Mouse (Mus musculus) hindbrain, postnatal 0 days (tissue): Measurements from ENCODE around the gene Dpy19l3. TPM values are rescaled to one million over a fixed set of nuclear protein-coding genes. Genes with fewer than 3 reads are reported as not detected.

Experiments used
- ATAC-seq: fragments of 200-750 bp; cut with Nextera tagmentation; 2 replicates; pipeline ENCODE4 v1.8.0; 2017; ENCODE audit warnings: mild to moderate bottlenecking, moderate TSS enrichment, moderate library complexity
- DNase-seq: peaks from one replicate; pipeline ENCODE4 v3.0.0-alpha.2; 2015; ENCODE audit warnings: low spot score
- H3K27ac ChIP-seq: fragments of 300-500 bp; sonication (generic); 2 replicates; pipeline ENCODE4 v1.5.1; 2014; ENCODE audit warnings: mild to moderate bottlenecking
- H3K27me3 ChIP-seq: fragments of 300-500 bp; sonication (generic); 2 replicates; pipeline ENCODE4 v1.6.1; 2014; ENCODE audit warnings: low read length, mixed read lengths; ENCODE audit not compliant: insufficient read depth
- H3K36me3 ChIP-seq: fragments of 300-500 bp; sonication (generic); 2 replicates; pipeline ENCODE4 v1.6.1; 2014; ENCODE audit warnings: low read length, mixed read lengths; ENCODE audit not compliant: insufficient read depth
- H3K4me1 ChIP-seq: fragments of 300-500 bp; sonication (generic); 2 replicates; pipeline ENCODE4 v1.6.1; 2014; ENCODE audit warnings: antibody characterized with exemption, low read length, mixed read lengths; ENCODE audit not compliant: insufficient read depth
- H3K4me2 ChIP-seq: fragments of 300-500 bp; sonication (generic); 2 replicates; pipeline ENCODE4 v1.6.1; 2014; ENCODE audit warnings: low read depth, mild to moderate bottlenecking, low read length, moderate library complexity, mixed read lengths
- H3K4me3 ChIP-seq: fragments of 300-500 bp; sonication (generic); 2 replicates; pipeline ENCODE4 v1.5.1; 2014; ENCODE audit warnings: low read length
- H3K9ac ChIP-seq: fragments of 300-500 bp; sonication (generic); replicated peaks from 2 replicates; pipeline ENCODE4 v1.6.1; 2014; ENCODE audit warnings: mild to moderate bottlenecking, low read length, moderate library complexity, mixed read lengths
- H3K9me3 ChIP-seq: fragments of 300-500 bp; sonication (generic); 2 replicates; pipeline ENCODE4 v1.6.1; 2016; ENCODE audit warnings: low read length, mixed read lengths
- CTCF ChIP-seq: IDR thresholded peaks from 2 replicates; pipeline ENCODE4 v1.5.1; 2016; ENCODE audit warnings: antibody characterized with exemption, control low read depth, low read depth
- WGBS: fragments of 180-500 bp; shearing (Covaris S2); extraction: QIAGEN DNeasy Blood & Tissue Kit; methylation state at CpG from one replicate; pipeline ENCODE4 v1.1.7; 2014; 5-methylcytosine and 5-hydroxymethylcytosine counted together
- polyA plus RNA-seq: library from polyadenylated mRNA; unstranded; fragments of >200 nt; fragmentation: Nextera tagmentation; extraction: Ambion mirVana; gene quantifications from 2 replicates; pipeline ENCODE4 v1.2.1, GENCODE M21; 2015
- total RNA-seq: library from RNA; depleted of rRNA; stranded (reverse); fragments of >200 nt; gene quantifications from 2 replicates; pipeline ENCODE4 v1.2.3, GENCODE M21; 2014; rRNA removed

The Dpy19l3 gene
- 23.3 and 36.9 TPM in 2 replicates for total RNA-seq
- 32.1 and 43.7 TPM in 2 replicates for polyA plus RNA-seq

DNA sequence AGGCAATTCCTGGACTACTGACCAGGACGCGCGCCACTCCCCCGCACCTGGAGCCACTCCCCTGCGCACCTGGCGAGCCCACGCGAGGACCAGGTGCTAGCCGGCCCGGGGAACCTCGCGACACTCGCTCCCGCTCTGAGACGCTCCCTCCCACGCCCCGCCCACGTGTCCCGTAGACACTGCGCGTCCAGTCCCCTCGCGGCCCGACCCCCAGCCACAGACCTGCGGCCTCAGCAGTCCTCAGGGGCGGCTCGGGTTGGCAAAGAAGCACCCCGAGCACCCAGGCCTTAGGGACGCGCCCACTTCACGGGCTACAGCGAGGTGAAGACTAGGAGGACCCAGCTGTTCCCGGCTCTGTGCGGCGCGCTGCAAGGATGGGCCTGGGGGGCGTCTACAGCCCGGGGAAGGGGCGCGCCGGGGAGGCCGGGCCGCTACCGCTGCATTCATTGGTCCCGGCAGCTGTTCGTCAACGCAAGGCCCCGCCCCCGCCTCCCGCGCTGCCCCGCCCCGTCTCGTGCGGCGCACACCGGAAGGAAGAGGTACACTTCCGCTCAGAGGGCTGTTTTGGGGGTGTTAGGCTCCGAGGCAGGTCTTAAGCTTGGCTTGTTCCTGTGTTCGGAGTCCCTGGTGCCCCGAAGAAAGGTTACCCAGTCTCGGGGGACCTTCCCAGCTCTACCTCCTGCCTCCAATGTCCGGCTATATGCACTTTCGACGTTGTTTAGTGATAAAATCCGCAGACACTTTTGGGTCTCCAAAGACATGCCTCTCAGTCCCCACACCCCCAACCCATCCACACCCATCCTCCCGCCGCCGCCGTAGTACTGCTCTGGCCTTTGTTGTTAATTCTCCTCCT lies at the start of gene Dpy19l3:
Dpy19l3 (minus strand) TSS at position 422 of the 853 bp plus-strand sequence.
- no peaks in the 10 kb centered on the region for H3K9me3 ChIP-seq
- H3K4me2 ChIP-seq, result peak within 1 kb of the TSS; percentile 99
- TF ChIP-seq CTCF, result no peak
- H3K9ac ChIP-seq, result peak within 1 kb of the TSS; percentile 80
- 0 out of 2 replicates have a peak, but pooled peaks cover 5% of the 10 kb centered on the region for H3K36me3 ChIP-seq
- peak within 1 kb of the TSS; percentile 74 for H3K27ac ChIP-seq
- peak; percentile 91 for DNase-seq
- peak within 1 kb of the TSS; percentile 97 for H3K4me3 ChIP-seq
- no peaks in the 10 kb centered on the region for H3K27me3 ChIP-seq
- peaks cover 2% of the 10 kb centered on the region; the same call in 1 of the 2 replicates for H3K4me1 ChIP-seq
- peak; percentile 98 for ATAC-seq
- WGBS, result 2% methylated on average over 61 of the region's 70 CpGs

DNA sequence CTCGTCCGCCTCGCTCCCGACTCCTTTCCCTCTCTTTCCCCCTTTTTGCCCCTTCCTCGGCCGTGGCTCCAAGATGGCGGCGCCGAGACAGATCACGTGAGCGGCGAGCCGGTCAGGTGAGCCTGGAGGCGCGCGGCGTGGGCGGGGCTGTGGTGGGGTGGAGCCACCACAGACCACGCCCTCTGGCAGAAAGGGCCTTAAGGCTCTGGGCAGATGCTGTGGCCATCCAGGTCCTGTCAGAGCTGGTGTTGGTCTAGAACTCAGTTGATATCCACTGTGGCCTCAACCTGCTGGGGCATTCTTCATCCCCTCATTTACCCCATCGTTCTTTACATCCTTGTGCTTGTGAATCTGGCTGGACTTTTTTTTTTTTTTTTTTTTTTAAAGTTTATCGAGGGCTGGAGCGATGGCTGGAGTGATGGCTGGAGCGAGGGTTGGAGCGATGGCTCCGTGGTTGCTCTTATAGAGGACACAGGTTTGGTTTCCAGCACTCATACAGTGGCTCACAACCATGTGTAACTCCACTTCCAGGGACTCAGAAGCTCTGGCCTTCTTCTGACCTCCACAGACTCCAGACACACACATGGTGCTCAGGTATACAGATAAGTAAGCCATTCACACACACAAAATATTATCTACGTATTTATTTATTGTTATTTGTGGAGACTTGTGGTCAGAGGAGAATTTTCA lies 48.8 kb upstream of the Dpy19l3 start, which contains the start of gene Zfp507:
Zfp507 (minus strand) TSS at position 98 of the 690 bp plus-strand sequence.
- H3K4me3 ChIP-seq, result peak within 1 kb of the TSS; percentile 65
- ATAC-seq, result peak; percentile 96
- 21% methylated on average over 26 of the region's 26 CpGs for WGBS

DNA sequence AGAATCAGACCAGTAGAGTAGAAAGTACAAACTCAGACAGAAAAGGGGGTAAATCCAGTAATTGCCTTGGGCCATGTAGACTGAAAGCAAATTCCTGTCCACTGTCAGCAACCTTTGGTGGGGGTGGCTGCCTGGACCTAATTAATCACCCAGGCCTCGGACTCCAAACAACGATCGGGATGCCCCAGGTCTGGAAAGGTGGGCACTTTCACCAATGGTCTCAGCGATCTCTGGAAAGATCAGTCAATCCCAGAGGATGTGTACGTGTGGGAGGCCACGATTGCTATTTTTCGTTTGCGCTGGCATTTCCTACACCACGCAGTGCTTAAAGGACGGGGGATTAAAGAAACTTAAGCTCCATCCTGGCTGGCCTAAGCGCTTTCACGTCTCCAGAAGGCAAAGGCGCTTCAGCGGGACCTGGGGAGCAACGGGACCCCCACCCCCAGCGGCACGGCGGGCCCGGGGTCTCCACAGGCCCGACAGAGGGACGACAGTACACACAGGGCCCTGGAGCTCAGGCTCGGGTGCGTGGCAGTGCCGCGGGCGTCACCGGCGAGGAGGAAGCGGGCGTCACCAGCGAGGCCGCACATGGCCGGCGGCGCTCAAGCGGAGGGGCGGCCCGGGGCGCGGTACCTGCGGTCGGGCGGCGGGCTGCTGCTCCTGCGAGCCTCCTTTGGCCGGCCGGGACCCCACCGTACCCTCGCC lies 48.1 kb upstream of the Dpy19l3 start:
- WGBS, result 2% methylated on average over 46 of the region's 49 CpGs
- DNase-seq (no peak), ATAC-seq (peak; percentile 88)
- peaks cover 10% of the 10 kb centered on the region; the same call in 1 of the 2 replicates for H3K36me3 ChIP-seq
- H3K4me3 ChIP-seq, result peak overlapping the region; percentile 65
- H3K4me2 ChIP-seq, result peak overlapping the region; percentile 75
- peak overlapping the region; percentile 81 for H3K27ac ChIP-seq
- TF ChIP-seq CTCF, result no peak
- H3K9ac ChIP-seq, result peak overlapping the region; percentile 80
- no peaks in the 10 kb centered on the region for H3K27me3 ChIP-seq
- no peaks in the 10 kb centered on the region for H3K9me3 ChIP-seq
- no peaks in the 10 kb centered on the region for H3K4me1 ChIP-seq

More for the DNA sequence above, 48.8 kb upstream of the Dpy19l3 start, which contains the start of gene Zfp507:
- Histone ChIP-seq H3K4me2 (peak within 1 kb of the TSS; percentile 75), H3K9ac (peak within 1 kb of the TSS; percentile 80), H3K9me3 (no peaks in the 10 kb centered on the region), H3K27ac (peak within 1 kb of the TSS; percentile 81), H3K36me3 (peaks cover 10% of the 10 kb centered on the region; the same call in 1 of the 2 replicates), H3K4me1 (no peaks in the 10 kb centered on the region), H3K27me3 (no peaks in the 10 kb centered on the region)
- DNase-seq, result peak; percentile 96
- no peak for TF ChIP-seq CTCF

DNA sequence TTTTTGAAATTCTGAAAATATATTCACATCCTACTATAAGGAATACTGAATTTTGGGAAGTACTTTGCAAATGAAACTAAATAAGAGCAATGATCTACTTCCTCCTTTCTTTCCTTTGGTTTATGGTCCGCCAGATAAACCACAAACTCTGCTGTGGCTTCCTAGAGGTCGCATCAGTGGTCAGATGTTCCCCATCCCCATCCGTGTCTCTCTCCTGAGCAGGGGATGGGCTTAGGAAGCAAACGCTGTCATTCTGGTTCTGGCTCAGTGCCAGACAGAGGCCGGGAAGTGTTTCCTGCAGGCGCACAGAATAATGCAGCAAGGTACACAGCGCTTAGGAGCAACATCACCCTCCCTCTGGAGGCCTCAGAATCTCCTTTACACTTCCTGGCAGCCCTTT lies 41.9 kb upstream of the Dpy19l3 start:
- no peak overlapping the region for H3K4me3 ChIP-seq
- 59% methylated on average over 7 of the region's 7 CpGs for WGBS

DNA sequence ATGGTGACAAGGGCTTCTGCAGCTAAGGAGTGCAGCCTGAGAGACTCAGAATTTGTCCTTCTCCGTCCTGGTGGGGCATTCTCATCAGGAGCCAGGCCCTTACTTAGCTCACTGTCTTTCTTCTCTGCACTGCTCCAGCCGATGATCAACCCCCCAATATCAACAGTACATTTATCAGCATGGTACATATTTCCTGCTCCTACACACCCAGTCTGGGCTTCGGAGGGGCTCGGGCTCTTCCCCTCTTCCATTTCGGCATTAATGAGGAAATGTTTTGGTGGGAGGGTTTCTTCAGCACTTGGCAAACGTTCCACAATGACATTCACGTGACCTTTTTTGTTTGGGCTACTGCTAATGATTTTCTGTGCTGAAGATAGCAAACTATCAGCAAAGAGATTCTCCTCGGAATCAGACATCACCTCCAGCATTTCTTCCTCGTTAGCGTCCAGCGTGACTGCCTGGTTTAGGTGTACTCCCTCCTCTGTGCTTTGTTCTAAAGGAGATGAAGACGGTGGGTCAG lies 40.0 kb upstream of the Dpy19l3 start:
- H3K9ac ChIP-seq, result no peak overlapping the region
- WGBS, result 88% methylated on average over 12 of the region's 12 CpGs
- no peaks in the 10 kb centered on the region for H3K9me3 ChIP-seq
- no peak overlapping the region for H3K4me3 ChIP-seq
- no peaks in the 10 kb centered on the region for H3K4me1 ChIP-seq
- TF ChIP-seq CTCF, result no peak
- ATAC-seq (no peak), DNase-seq (no peak)
- H3K4me2 ChIP-seq, result no peak overlapping the region
- no peak overlapping the region for H3K27ac ChIP-seq
- peaks cover 56% of the 10 kb centered on the region for H3K36me3 ChIP-seq
- no peaks in the 10 kb centered on the region for H3K27me3 ChIP-seq

More for the DNA sequence above, 41.9 kb upstream of the Dpy19l3 start:
- ATAC-seq (no peak), DNase-seq (no peak)
- no peaks in the 10 kb centered on the region for H3K4me1 ChIP-seq
- peaks cover 48% of the 10 kb centered on the region for H3K36me3 ChIP-seq
- TF ChIP-seq CTCF, result no peak
- no peak overlapping the region for H3K9ac ChIP-seq
- H3K9me3 ChIP-seq, result no peaks in the 10 kb centered on the region
- no peaks in the 10 kb centered on the region for H3K27me3 ChIP-seq
- no peak overlapping the region for H3K27ac ChIP-seq
- H3K4me2 ChIP-seq, result no peak overlapping the region
